Mouse (Mus musculus) layer of hippocampus, adult 18-20 months (tissue): ENCODE data around the gene Olfr764-ps1. TPM values are rescaled to one million over a fixed set of nuclear protein-coding genes. Genes with fewer than 3 reads are reported as not detected.
"Not testable (repeated sequence)": the region's sequence is repeated elsewhere in the genome, so short reads cannot be mapped to it uniquely, and the experiment has no call there.

Experiments used
- DNase-seq, 2 experiments: peaks; one replicate each; pipeline ENCODE4 v3.0.0; 2022; ENCODE audit warnings: low spot score in 2 of 2
- long read RNA-seq: library from polyadenylated mRNA; stranded (forward); transcript quantifications from one replicate; pipeline ENCODE4 v2.0.0, GENCODE M21; 2021
- total RNA-seq, 2 experiments: library from RNA; stranded (reverse); gene quantifications; 2 replicates each; pipeline ENCODE4 v1.2.3; 2021

Gene Olfr764-ps1
- total RNA-seq: not detected
- long read RNA-seq: 0 reads

DNA sequence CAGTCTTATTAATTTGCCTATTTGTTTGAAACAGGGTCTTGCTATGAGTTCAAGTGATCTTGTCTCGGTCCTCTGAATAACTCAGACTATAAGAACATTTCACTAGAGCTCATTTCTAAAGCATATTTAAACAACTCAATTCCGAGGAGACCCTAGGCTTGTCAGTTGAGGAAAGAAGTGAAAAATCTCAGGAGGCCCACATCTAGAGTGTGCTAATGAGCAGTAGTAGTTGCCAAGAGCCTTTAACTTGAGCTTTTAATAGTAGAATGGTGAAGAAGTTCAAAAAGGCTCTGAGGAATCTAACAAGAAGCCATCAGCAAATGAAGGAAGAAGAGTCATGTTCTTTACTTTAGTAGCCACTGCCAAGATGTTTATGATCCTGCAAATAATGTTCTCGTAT lies at the start of gene Olfr764-ps1:
Gene Olfr764-ps1 (minus strand): TSS at position 101 of the 400 bp plus-strand sequence.
- no peak for DNase-seq

DNA sequence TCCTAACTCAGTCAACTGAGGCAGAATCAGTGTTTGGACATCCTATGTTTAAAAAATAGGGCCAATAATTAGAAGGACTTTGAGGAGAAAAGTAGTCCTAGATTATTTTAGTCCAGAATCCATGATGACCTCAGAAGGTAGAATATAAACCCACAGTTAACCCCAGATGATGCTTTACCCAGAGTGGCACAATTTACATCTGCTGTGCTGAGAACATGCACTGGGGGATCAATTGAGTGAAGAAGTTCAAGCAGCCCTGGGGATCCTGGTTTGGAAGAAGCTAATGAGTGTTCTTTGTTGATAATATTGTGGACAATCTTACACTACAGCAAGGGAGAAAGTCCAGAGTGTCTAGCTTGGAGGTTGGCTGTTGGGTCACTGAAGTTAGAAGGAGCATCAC lies 43.1 kb upstream of the Olfr764-ps1 start, which contains the start of gene Olfr767:
Gene Olfr767 (minus strand): TSS at position 101 of the 400 bp plus-strand sequence.
- DNase-seq: not testable (repeated sequence)

DNA sequence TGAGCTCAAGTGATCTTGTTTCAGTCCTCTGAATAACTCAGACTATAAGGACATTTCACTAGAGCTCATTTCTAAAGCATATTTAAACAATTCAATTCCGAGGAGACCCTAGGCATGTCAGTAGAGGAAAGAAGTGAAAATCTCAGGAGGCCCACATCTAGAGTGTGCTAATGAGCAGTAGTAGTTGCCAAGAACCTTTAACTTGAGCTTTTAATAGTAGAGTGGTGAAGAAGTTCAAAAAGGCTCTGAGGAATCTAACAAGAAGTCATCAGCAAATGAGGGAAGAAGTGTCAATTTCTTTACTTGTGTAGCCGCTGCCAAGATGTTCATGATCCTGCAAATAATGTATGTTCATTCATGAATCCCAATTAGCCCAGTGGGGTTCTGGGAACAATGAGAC lies 29.2 kb upstream of the Olfr764-ps1 start, which contains the start of gene Olfr766-ps1:
Gene Olfr766-ps1 (minus strand): TSS at position 101 of the 400 bp plus-strand sequence.
- DNase-seq: no peak

DNA sequence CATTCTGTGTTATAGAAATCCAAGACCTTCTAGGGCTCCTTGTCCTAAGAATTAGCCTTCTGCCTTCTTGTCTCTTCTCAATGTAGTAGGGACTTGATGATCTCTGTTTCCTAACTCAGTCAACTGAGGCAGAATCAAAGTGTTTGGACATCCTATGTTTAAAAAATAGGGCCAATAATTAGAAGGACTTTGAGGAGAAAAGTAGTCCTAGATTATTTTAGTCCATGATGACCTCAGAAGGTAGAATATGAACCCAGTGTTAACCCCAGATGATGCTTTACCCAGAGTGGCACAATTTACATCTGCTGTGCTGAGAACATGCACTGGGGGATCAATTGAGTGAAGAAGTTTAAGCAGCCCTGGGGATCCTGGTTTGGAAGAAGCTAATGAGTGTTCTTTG lies 10.2 kb upstream of the Olfr764-ps1 start, which contains the start of gene Olfr765:
Gene Olfr765 (minus strand): TSS at position 101 of the 400 bp plus-strand sequence.
- DNase-seq: not testable (repeated sequence)

DNA sequence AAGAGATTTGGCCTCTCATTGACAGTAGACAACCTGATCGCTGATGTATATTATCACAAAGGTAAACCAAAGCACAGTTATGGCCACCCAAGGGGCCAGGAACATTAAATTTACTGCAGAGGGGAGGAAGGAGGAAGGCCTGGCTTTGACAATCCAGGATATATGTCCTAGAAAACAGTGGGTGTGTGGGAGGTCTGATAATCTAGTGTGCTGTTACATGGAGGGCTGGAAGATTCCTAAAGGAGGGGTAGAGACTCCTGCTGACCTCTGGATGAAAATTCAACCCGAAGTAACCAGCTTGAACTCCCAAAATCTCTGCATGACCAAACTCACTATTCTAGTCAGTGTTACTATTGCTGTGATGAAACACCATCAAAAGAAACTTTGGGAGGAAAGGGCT lies 11.4 kb downstream of the Olfr764-ps1 start:
- no peak for DNase-seq

DNA sequence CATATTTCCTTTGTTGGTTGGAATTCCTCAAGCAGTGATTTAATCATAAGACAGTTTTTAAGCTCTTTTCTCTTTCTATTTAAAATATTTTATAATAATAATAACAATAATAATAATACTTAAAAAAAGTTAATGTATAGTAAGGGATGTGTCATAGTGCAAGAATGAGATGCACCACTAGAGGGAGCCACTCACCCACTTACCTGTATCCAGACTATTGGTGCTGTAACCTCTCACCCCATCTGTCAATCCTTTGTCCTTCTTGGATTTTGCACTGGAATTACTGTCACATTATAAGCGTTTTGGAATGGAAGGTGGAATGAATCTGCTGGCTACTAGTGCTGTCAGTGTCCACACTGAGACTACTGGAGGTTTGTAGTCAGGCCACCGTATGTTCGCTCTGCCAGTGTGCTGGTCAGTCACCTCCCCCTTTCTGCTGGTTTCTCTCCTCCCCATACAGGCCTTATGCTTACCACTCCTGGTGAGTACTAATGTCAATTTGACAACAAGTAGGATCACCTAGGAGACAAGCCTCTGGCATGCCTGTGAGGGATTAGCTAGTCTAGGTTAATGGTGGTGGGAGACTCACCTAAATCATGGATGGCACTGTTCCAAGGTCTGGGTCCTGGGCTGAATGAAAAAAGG lies 13.6 kb downstream of the Olfr764-ps1 start:
- peak in 1 of 2 experiments; percentile 32 for DNase-seq

DNA sequence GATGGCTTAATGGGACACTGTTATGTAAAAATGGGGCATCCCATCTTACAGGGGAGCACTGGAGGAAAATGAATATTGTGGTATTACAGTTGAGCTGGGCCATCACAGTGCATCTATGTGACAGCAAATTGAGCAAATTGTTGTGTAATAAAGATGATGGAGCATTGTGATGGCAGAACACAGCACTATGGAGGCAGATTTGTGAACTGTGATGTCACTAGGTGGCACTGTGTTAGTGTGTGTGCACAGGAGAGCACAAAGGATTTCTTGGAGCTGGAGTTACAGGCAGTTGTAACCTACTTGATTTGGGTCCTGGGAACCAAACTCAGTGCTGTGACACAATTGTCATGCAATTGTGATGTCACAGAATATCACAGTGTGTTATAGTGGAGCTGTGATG lies 16.4 kb downstream of the Olfr764-ps1 start:
- no peak for DNase-seq

DNA sequence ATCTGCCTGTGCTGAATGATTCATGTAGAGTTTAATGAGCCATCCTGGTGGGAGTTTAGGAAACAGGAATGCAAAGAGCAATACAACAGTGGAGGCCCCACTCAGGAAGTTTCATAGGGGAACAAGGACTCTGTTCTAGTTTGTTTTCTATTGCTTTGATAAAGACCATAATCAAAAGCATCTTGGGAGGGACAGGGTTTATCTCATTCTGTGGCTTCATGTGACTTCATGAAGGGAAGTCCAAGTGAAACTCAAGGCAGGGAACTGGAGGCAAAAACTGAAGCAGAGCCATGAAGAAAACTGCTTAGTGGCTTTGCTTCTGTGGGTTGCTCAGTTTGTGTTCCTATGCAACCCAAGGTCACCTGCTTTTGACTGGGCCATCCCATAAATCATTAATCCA lies 25.2 kb downstream of the Olfr764-ps1 start:
- DNase-seq: no peak

DNA sequence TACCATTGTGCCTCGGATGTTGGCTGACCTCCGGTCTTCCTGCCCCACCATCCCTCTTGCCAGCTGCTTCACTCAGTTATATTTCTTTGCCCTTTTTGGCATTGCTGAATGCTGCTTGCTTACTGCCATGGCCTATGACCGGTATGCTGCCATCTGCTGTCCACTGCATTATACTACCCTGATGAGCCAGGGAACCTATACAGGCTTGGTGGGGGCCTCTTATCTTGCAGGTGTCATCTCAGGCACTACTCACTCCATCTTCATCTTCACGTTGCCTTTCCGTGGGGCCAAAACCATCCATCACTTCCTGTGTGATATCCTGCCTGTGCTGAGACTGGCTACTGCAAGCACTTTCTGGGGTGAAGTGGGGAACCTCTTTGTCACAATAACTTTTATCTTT lies 28.2 kb downstream of the Olfr764-ps1 start:
- not testable (repeated sequence) for DNase-seq

DNA sequence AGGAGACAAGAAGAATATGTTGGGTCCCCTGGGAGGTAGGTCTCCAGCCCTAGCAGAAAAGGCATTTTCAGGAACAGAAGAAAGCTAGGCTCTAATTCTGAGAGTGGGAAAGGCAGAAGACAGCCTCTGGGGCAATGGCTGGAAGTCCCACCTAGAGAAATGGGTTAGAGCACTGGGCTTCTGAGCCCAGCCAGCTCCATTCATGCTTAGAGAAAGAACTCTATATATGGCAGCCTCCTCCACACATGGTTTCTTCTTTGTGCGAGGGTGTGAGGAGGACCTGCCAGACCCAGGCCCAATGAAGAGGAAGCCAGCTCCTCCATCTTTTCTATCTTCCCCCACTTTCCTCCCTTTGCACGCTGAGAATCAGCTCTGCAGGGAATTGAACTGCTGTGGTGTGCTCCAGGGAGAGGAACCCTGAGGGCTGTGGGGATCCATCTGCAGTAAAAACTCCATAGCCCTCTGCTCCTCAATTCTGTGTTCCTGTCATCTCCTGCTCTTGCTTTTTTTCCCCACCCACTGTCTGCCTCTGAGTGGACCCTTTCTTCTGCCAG lies 29.3 kb downstream of the Olfr764-ps1 start, which contains the start of gene Olfr763:
Gene Olfr763 (plus strand): TSS at position 504 of the 554 bp plus-strand sequence.
- no peak for DNase-seq

DNA sequence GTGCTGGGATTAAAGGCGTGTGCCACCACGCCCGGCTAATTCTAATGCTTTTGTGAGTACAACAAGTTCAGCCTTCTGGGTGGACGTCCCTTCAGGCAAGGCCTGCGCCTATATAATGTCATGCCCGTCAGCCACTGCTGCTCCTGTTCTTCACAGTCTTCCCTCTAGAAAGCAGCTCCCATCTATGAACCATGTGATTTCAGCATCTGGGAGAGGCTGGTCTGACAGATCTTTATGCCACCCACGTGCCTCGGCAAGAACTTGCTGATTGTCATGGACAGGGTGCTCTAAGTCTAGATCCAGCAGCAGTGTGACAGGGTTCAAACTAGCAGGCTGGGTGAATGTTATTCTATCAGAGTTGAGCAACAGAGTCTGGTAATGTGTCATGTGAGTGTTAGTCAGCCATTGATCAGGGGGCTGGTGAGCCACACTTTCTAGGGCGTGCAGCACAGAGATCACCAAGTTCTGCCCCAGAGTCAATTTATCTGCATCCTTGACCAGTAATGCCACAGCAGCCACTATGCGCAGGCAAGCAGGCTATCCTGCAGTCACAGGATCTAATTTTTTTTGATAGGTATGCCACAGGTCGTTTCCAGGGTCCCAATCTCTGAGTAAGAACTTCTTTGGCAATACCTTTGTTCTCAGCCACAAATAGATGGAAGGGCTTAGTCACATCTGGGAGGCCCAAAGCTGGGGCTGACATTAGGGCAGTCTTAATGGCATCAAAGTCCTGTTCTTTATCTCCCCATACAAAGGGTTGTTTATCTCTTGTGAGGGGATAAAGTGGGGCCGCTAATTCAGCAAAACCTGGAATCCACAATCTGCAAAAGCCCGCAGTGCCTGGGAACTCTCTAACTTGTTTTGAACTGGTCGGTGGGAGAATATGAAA lies 35.4 kb downstream of the Olfr764-ps1 start:
- DNase-seq: no peak

DNA sequence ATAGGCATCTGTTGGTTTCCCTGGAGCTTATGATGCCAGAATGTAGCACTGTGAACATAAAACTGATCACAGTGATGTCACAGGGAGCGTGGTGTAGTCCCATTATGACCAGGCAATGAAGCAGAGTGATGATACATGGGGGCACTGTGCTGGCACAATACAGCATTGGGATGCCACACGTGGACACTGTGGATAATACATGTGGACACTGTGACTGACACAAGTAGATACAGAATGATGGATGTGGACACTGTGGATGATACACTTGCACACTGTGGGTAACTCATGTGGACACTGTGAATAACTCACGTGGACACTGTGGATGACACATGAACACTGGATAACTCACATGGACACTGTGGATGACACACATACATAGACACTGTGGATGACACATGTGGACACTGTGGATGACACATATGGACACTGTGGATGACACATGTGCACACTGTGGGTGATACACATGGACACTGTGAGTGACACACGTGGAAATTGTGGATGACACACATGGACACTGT lies 43.1 kb downstream of the Olfr764-ps1 start:
- DNase-seq: no peak

DNA sequence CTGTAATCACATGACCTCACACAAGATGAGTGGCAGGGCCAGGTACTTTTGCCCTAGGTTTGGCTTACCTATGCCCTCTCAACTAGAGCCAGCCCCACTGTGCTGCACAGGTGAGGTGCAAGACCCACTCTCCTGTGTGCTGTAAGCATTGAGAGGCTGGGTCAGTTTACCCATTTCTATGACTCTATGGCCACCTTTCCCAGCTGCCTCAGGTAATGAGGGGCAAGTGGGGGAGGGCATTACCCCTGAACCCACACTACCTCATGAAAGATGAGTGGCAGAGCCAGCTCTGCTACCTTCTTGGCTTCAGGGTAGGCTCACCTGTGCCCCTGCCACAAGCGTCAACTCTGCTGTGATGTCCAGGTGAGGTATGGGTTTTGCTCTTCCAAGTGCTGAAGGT lies 43.9 kb downstream of the Olfr764-ps1 start:
- no peak for DNase-seq

DNA sequence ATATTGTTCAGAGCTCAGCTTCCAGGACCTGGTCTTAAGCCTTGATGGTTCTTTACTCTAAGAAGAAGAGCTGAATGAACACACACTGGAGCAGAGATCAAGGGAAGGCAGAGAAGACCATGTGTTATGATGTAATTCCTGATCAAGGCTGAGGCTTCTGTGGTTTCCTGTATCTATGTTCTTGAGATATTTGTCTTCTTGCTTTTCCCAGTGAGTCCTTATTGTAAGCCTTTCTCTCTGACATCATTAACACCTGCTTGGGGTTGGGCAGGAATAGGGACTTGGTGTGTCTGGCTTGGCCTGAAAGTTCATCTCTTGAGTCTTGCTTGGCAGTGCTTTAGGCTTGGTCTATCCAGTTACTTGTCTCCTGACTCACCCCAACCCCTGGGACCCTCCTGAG lies 48.7 kb downstream of the Olfr764-ps1 start:
- DNase-seq: no peak

DNA sequence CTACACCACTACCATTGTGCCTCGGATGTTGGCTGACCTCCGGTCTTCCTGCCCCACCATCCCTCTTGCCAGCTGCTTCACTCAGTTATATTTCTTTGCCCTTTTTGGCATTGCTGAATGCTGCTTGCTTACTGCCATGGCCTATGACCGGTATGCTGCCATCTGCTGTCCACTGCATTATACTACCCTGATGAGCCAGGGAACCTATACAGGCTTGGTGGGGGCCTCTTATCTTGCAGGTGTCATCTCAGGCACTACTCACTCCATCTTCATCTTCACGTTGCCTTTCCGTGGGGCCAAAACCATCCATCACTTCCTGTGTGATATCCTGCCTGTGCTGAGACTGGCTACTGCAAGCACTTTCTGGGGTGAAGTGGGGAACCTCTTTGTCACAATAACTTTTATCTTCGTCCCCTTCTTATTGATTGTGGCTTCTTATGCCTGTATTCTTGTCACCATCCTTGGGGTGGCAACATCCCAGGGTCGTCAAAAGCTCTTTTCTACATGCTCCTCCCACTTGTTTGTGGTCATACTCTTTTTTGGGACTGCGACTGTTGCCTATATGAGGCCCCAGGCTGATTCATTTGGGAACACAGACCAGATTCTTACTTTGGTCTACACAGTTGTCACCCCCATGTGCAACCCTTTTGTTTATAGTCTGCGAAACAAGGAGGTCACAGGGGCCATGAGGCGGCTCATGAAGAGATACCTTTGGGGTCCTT lies 49.4 kb downstream of the Olfr764-ps1 start:
- DNase-seq: not testable (repeated sequence)

DNA sequence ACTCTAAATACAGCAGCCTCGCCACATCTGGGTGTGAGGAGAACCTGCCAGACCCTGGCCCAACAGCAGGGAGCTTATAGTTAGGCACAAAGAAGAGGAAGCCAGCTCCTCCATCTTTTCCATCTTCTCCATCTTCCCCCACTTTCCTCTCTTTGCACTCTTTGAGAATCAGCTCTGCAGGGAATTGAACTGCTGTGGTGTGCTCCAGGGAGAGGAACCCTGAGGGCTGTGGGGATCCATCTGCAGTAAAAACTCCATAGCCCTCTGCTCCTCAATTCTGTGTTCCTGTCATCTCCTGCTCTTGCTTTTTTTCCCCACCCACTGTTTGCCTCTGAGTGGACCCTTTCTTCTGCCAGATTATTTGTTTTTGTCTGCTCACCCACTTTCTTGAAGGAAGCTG lies 50.6 kb downstream of the Olfr764-ps1 start, which contains the start of gene Olfr9:
Gene Olfr9 (plus strand): TSS at position 301 of the 400 bp plus-strand sequence.
- not testable (repeated sequence) for DNase-seq
